Mouse (Mus musculus): ENCODE results near the gene Prg4.

Gene Prg4

DNA sequence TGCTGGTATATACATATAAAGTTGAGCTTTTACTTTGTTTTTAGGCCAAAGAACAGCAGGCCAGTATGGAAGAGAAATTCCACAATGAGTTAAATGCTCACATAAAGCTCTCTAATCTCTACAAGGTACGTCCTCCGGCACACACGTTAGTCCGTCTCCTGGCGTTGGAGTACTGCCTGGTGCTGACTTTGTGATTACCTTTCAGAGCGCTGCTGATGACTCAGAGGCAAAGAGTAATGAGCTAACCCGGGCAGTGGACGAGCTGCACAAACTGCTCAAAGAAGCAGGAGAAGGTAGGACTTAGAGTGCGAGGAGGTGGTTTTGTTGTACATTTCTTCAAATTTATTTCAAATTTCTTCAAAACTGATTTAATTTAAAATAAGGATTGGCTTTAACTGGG, 58.7 kb downstream of the Prg4 start:
- no peak for DNase-seq (ENCODE audit: low read depth, low spot score)

DNA sequence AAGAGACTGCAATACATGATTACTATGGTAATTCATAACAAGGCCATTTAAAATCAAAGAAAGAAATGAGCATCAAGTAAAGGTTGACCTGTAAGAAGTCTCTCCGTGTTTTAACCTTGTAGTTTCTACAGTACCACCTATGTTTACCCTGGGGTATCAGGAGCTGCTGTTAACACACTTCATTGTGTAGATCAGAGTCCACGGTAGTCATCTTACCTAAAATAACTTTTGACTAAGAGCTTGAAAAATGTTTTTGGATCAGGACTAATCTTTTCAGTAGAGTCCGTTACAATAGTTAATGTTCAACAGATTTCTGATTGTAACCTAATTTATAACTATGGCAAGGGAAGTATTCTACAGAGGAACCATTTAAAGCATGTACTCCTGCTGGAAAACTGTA, 61.4 kb downstream of the Prg4 start:
- DNase-seq (ENCODE audit: low read depth, low spot score) = no peak

DNA sequence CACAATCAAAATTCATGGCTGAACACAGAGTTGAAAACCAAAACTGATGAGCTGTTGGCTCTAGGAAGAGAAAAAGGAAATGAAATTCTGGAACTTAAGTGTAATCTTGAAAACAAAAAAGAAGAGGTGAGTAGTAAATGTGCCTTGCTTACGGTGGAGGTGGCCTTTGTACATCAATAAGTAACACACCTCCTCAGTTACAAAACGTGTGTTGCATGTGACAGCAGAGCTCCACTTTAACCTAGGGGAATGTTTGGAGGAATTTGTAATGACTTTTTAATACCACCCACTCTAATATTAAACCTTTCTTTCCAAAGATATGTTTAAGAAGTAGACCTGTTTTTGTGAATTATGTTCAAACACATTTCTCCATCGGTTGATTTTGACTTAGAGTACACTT, 62.1 kb downstream of the Prg4 start:
- no peak for DNase-seq (ENCODE audit: low read depth, low spot score)

All from retina, postnatal 7 days (tissue).